Mouse (Mus musculus): ENCODE data around the gene Uqcc1. TPM values are rescaled to one million over a fixed set of nuclear protein-coding genes. Genes with fewer than 3 reads are reported as not detected.

Uqcc1 gene
- total and polyA plus RNA-seq, 3 experiments, result 35.3 to 55.2 (median 49.8) TPM

- H3K27me3 ChIP-seq (replicated peaks), result no peaks in the 10 kb centered on the region
- H3K27ac ChIP-seq (ENCODE audit: insufficient read depth, low read depth), result no peak overlapping the region
- H3K9me3 ChIP-seq (replicated peaks; ENCODE audit: low read length), result no peaks in the 10 kb centered on the region
- no peaks in the 10 kb centered on the region for H3K79me2 ChIP-seq (replicated peaks; ENCODE audit: control insufficient read depth, extremely low read depth, insufficient read depth, poor library complexity, severe bottlenecking)
- DNase-seq (ENCODE audit: extremely low read depth), result no peak
- H3K4me3 ChIP-seq (replicated peaks in 1 of 3; ENCODE audit: low read depth in 2 of 3, low read length in 2 of 3, poor library complexity in 1 of 3), result no peak overlapping the region
- H3K9ac ChIP-seq (ENCODE audit: insufficient read depth, low read depth), result no peak overlapping the region
- dilution Hi-C loops (cut with MboI; ENCODE audit: extremely low pct_ligation_motif_present, extremely low pct_unique_long_range_greater_than_20kb, low sequenced_read_pairs) (no loop called here), in situ Hi-C loops (cut with MboI; ENCODE audit: low pct_ligation_motif_present, low pct_unique_long_range_greater_than_20kb, low sequenced_read_pairs) (loop anchor here (5.0 to 25.0 kb wide), 2 partner anchors 88 to 253 kb away; partner anchors contain the start of gene Trpc4ap)
- TF ChIP-seq ZC3H11A (IDR thresholded peaks at IDR 0.05; ENCODE audit: low read depth, low read length) (no peak), POLR2A (IDR thresholded peaks at IDR 0.05; ENCODE audit: low read depth, low read length) (no peak), UBTF (IDR thresholded peaks at IDR 0.05; ENCODE audit: low read depth, low read length) (no peak), MAFK (IDR thresholded peaks at IDR 0.05; ENCODE audit: insufficient replicate concordance, low read length) (no peak), E2F4 (IDR thresholded peaks at IDR 0.05; ENCODE audit: insufficient replicate concordance, low read depth, low read length) (no peak), IRF4 (IDR thresholded peaks at IDR 0.05; ENCODE audit: low read depth, low read length) (no peak), HCFC1 (IDR thresholded peaks at IDR 0.05; ENCODE audit: low read depth, low read length) (no peak)
- no peaks in the 10 kb centered on the region for H3K36me3 ChIP-seq (replicated peaks in 1 of 2; ENCODE audit: control insufficient read depth in 1 of 2, insufficient read depth in 1 of 2, low read length in 1 of 2)
- no peak overlapping the region for H3K4me2 ChIP-seq (ENCODE audit: insufficient read depth, low read depth, poor library complexity, severe bottlenecking)
- H3K4me1 ChIP-seq (ENCODE audit: control insufficient read depth in 1 of 2, insufficient read depth in 2 of 2), result peaks cover 0 to 7% of the 10 kb centered on the region in 2 experiments; a peak in 3 of 4 replicates
Observed at GRCm38 (mm10) chr2:155939897-155940529, 9.9 kb upstream of the Uqcc1 start.

DNA sequence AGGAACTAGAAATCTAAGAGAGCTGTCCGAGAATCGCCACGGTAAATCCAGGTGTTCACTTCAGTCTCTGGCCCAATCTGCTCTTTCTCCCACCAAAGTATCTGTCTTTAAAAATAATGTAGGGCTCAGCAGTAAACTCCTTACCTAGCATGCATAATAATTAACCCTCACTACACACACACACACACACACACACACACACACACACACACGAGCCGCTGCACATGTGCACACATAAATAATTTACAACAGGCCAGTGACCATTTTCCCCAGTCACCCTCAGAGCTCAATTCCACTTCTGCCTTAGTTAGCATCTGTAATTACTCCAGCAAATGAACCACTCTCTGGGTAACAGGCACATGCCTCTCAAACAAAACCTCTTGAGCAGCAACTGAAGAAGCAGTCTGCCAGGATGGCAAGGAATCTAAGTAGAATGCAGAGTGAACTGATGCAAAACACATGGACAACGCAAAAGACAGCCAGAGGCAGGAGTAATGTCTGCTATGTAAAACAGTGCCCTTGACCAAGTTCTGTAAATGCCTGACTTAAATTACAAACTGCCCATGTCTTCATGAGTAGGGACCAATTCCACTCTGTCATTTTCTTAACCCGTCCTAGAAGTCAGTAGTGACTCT lies 1.3 kb downstream of the Uqcc1 start:
- dilution Hi-C loops (cut with MboI; ENCODE audit: extremely low pct_ligation_motif_present, extremely low pct_unique_long_range_greater_than_20kb, low sequenced_read_pairs) (no loop called here), in situ Hi-C loops (cut with MboI; ENCODE audit: low pct_ligation_motif_present, low pct_unique_long_range_greater_than_20kb, low sequenced_read_pairs) (loop anchor here (25.0 kb wide), 1 partner anchor 242 kb away; the partner anchor contains the start of gene Trpc4ap)
- H3K79me2 ChIP-seq (replicated peaks; ENCODE audit: control insufficient read depth, extremely low read depth, insufficient read depth, poor library complexity, severe bottlenecking), result peaks cover 49% of the 10 kb centered on the region
- H3K27me3 ChIP-seq (replicated peaks), result no peaks in the 10 kb centered on the region
- H3K27ac ChIP-seq (ENCODE audit: insufficient read depth, low read depth), result no peak overlapping the region
- no peaks in the 10 kb centered on the region for H3K9me3 ChIP-seq (replicated peaks; ENCODE audit: low read length)
- peak; percentile 52 for DNase-seq (ENCODE audit: extremely low read depth)
- H3K36me3 ChIP-seq (replicated peaks in 1 of 2; ENCODE audit: control insufficient read depth in 1 of 2, insufficient read depth in 1 of 2, low read length in 1 of 2), result peaks cover 6 to 17% of the 10 kb centered on the region in 2 experiments
- peak overlapping the region; percentile 99 for H3K4me2 ChIP-seq (ENCODE audit: insufficient read depth, low read depth, poor library complexity, severe bottlenecking)
- H3K4me1 ChIP-seq (ENCODE audit: control insufficient read depth in 1 of 2, insufficient read depth in 2 of 2), result peaks cover 7 to 42% of the 10 kb centered on the region in 2 experiments; a peak in 3 of 4 replicates
- H3K4me3 ChIP-seq (replicated peaks in 1 of 3; ENCODE audit: low read depth in 2 of 3, low read length in 2 of 3, poor library complexity in 1 of 3), result peak overlapping the region; percentile 75 to 87 (median 76)
- H3K9ac ChIP-seq (ENCODE audit: insufficient read depth, low read depth), result peak overlapping the region; percentile 74
- TF ChIP-seq ZNF384 (IDR thresholded peaks at IDR 0.05; ENCODE audit: low read depth, low read length), result no peak
- no peak for TF ChIP-seq RAD21 (IDR thresholded peaks at IDR 0.05; ENCODE audit: low read depth, low read length)
- no peak for TF ChIP-seq IRF4 (IDR thresholded peaks at IDR 0.05; ENCODE audit: low read depth, low read length)
- TF ChIP-seq ETS1 (conservative IDR thresholded peaks at IDR 0.05; ENCODE audit: low read depth, low read length), result no peak
- TF ChIP-seq CTCF (conservative IDR thresholded peaks at IDR 0.05 in 1 of 2, IDR thresholded peaks at IDR 0.05 in 1 of 2; ENCODE audit: low read depth in 2 of 2, low read length in 2 of 2), result no peak
- TF ChIP-seq CHD2 (IDR thresholded peaks at IDR 0.05; ENCODE audit: low read length), result no peak
- TF ChIP-seq MAZ (IDR thresholded peaks at IDR 0.05; ENCODE audit: low read depth, low read length), result no peak
- no peak for TF ChIP-seq POLR2AphosphoS2 (IDR thresholded peaks at IDR 0.05; ENCODE audit: low read depth, low read length)
- TF ChIP-seq MAX (IDR thresholded peaks at IDR 0.05; ENCODE audit: low read length), result peak; percentile 62; the same call in 1 of the 2 replicates
- TF ChIP-seq SMC3 (IDR thresholded peaks at IDR 0.05; ENCODE audit: low read depth, low read length), result no peak
- TF ChIP-seq USF2 (conservative IDR thresholded peaks at IDR 0.05; ENCODE audit: low read depth, low read length), result no peak
- TF ChIP-seq ZC3H11A (IDR thresholded peaks at IDR 0.05; ENCODE audit: low read depth, low read length), result no peak
- TF ChIP-seq UBTF (IDR thresholded peaks at IDR 0.05; ENCODE audit: low read depth, low read length), result no peak
- no peak for TF ChIP-seq MAFK (IDR thresholded peaks at IDR 0.05; ENCODE audit: insufficient replicate concordance, low read length)
- TF ChIP-seq USF1 (IDR thresholded peaks at IDR 0.05; ENCODE audit: low read depth, low read length), result no peak
- TF ChIP-seq BHLHE40 (IDR thresholded peaks at IDR 0.05; ENCODE audit: low read depth, low read length), result peak; percentile 40; the same call in 1 of the 2 replicates
- no peak for TF ChIP-seq POLR2A (IDR thresholded peaks at IDR 0.05; ENCODE audit: low read depth, low read length)
- no peak for TF ChIP-seq MEF2A (IDR thresholded peaks at IDR 0.05; ENCODE audit: borderline replicate concordance, low read depth, low read length)
- TF ChIP-seq ZKSCAN1 (IDR thresholded peaks at IDR 0.05; ENCODE audit: borderline replicate concordance, low read depth, low read length), result no peak
- TF ChIP-seq EP300 (IDR thresholded peaks at IDR 0.05; ENCODE audit: low read length), result no peak
- TF ChIP-seq GABPA (IDR thresholded peaks at IDR 0.05; ENCODE audit: insufficient replicate concordance, low read depth, low read length), result no peak
- no peak for TF ChIP-seq E2F4 (IDR thresholded peaks at IDR 0.05; ENCODE audit: insufficient replicate concordance, low read depth, low read length)
- TF ChIP-seq ZMIZ1 (IDR thresholded peaks at IDR 0.05; ENCODE audit: low read depth, low read length), result no peak
- TF ChIP-seq TCF12 (IDR thresholded peaks at IDR 0.05; ENCODE audit: low read depth, low read length), result no peak
- no peak for TF ChIP-seq TBP (conservative IDR thresholded peaks at IDR 0.05; ENCODE audit: low read depth, low read length)
- no peak for TF ChIP-seq JUN (IDR thresholded peaks at IDR 0.05; ENCODE audit: insufficient read depth, low read depth, low read length)
- TF ChIP-seq RCOR1 (conservative IDR thresholded peaks at IDR 0.05; ENCODE audit: low read depth, low read length), result no peak
- TF ChIP-seq HCFC1 (IDR thresholded peaks at IDR 0.05; ENCODE audit: low read depth, low read length), result peak; percentile 37; the same call in 1 of the 2 replicates
- peak; percentile 88; the same call in 1 of the 2 replicates for TF ChIP-seq MXI1 (IDR thresholded peaks at IDR 0.05; ENCODE audit: low read depth, low read length)

Data from CH12.LX (cell line).